Mouse (Mus musculus) kidney, postnatal 0 days (tissue): ENCODE data around the gene Itgb1. TPM values are rescaled to one million over a fixed set of nuclear protein-coding genes. Genes with fewer than 3 reads are reported as not detected.

Experiments
- ATAC-seq: fragments of 200-750 bp; cut with Nextera tagmentation; replicated peaks from 2 replicates; pipeline ENCODE4 v1.8.0; 2017; ENCODE audit warnings: low read depth, moderate number of reproducible peaks, moderate TSS enrichment, moderate library complexity; ENCODE audit not compliant: low FRiP score
- DNase-seq: peaks from one replicate; pipeline ENCODE4 v3.0.0-alpha.2; 2016; ENCODE audit warnings: low spot score
- H3K27ac ChIP-seq: fragments of 300-500 bp; sonication (generic); 2 replicates; pipeline ENCODE4 v1.5.1; 2014; ENCODE audit warnings: mild to moderate bottlenecking
- H3K27me3 ChIP-seq: fragments of 300-500 bp; sonication (generic); 2 replicates; pipeline ENCODE4 v1.6.1; 2014; ENCODE audit warnings: low read length, mixed read lengths; ENCODE audit not compliant: insufficient read depth
- H3K36me3 ChIP-seq: fragments of 300-500 bp; sonication (generic); 2 replicates; pipeline ENCODE4 v1.6.1; 2014; ENCODE audit warnings: low read length, mixed read lengths; ENCODE audit not compliant: insufficient read depth
- H3K4me1 ChIP-seq: fragments of 300-500 bp; sonication (generic); replicated peaks from 2 replicates; pipeline ENCODE4 v1.6.1; 2014; ENCODE audit warnings: antibody characterized with exemption, low read length, mixed read lengths; ENCODE audit not compliant: insufficient read depth
- H3K4me2 ChIP-seq: fragments of 300-500 bp; sonication (generic); 2 replicates; pipeline ENCODE4 v1.6.1; 2014; ENCODE audit warnings: mild to moderate bottlenecking, low read length, moderate library complexity, mixed read lengths
- H3K4me3 ChIP-seq: fragments of 300-500 bp; sonication (generic); replicated peaks from 2 replicates; pipeline ENCODE4 v1.5.1; 2014; ENCODE audit warnings: low read depth, low read length
- H3K9ac ChIP-seq: fragments of 300-500 bp; sonication (generic); 2 replicates; pipeline ENCODE4 v1.6.1; 2014; ENCODE audit warnings: low read depth, low read length
- H3K9me3 ChIP-seq: fragments of 300-500 bp; sonication (generic); replicated peaks from 2 replicates; pipeline ENCODE4 v1.6.1; 2016; ENCODE audit warnings: low read length, inconsistent platforms, mixed read lengths
- CTCF ChIP-seq: IDR thresholded peaks from 2 replicates; pipeline ENCODE4 v1.5.1; 2016; ENCODE audit warnings: antibody characterized with exemption, low read depth, mild to moderate bottlenecking, moderate library complexity
- WGBS: fragments of 180-500 bp; shearing (Covaris S2); extraction: QIAGEN DNeasy Blood & Tissue Kit; methylation state at CpG from one replicate; pipeline ENCODE4 v1.1.7; 2014; 5-methylcytosine and 5-hydroxymethylcytosine counted together
- polyA plus RNA-seq: library from polyadenylated mRNA; unstranded; fragments of >200 nt; fragmentation: Nextera tagmentation; extraction: Ambion mirVana; gene quantifications from 2 replicates; pipeline ENCODE4 v1.2.1, GENCODE M21; 2015

The Itgb1 gene
- polyA plus RNA-seq, 1 experiment from 2014 or later, result 302 TPM

DNA sequence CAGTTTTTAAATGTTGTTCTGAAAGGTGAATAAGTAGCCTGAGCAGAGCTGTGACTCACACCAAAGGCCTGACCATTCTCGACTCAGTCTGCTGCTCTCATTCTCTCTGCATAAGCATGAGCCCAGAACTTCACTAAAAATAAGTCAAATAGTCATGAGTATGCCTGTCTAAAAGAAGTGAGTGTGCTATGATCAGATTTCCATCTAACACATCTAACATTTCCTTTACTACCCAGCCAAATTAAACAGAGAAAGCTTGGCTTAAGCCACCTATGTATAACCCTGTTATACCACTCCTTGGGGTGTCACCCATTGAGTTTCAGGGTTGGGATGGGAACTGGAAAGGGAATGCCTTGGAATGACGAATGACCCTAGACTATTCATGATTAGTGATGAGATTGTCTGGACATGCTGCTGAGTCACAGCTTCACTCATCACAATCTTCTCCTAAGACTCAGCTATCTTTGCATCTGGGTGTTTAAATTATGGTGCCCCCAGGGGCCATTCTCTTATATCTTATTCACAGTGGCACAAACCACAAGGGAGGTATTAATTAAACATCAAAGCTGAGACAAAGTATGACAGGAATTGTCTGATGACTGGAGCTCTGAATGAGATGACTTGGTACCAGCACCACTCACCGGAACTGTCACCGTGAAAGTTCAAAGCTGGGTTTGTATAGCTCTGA, 18.7 kb upstream of the Itgb1 start:
- no peak overlapping the region for H3K4me2 ChIP-seq
- H3K4me3 ChIP-seq, result no peak overlapping the region
- no peak for TF ChIP-seq CTCF
- H3K27ac ChIP-seq, result no peak overlapping the region
- no peak for ATAC-seq
- WGBS, result 88% methylated on average over 4 of the region's 4 CpGs
- H3K4me1 ChIP-seq, result peaks cover 6% of the 10 kb centered on the region; the same call in 1 of the 2 replicates
- H3K27me3 ChIP-seq, result no peaks in the 10 kb centered on the region
- H3K36me3 ChIP-seq, result no peaks in the 10 kb centered on the region
- H3K9ac ChIP-seq, result no peak overlapping the region
- no peak for DNase-seq
- H3K9me3 ChIP-seq, result no peaks in the 10 kb centered on the region

DNA sequence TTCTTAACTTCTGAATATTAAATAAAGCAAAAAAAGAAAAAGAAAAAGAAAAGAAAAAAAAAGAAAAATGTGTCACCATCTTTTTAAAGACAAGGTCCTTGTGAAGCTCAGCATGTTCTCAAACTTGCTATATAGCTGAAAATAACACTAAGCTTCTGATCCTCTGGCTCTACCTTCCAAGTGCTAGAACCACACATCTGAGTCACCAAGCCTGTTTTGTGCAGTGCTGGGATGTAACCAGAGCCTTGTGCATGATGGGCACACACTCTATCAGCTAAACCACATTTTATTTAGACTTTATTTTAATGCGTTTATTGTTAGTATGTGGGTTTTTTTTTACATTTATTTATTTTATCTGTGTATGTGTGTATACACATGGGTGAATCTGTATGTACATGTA, 13.6 kb upstream of the Itgb1 start:
- no peaks in the 10 kb centered on the region for H3K36me3 ChIP-seq
- DNase-seq (no peak), ATAC-seq (no peak)
- H3K4me1 ChIP-seq, result no peaks in the 10 kb centered on the region
- H3K27me3 ChIP-seq, result no peaks in the 10 kb centered on the region
- H3K4me3 ChIP-seq, result no peak overlapping the region
- 96% methylated on average over 1 of the region's 1 CpGs for WGBS
- H3K9me3 ChIP-seq, result no peaks in the 10 kb centered on the region
- TF ChIP-seq CTCF, result no peak
- H3K27ac ChIP-seq, result no peak overlapping the region
- H3K4me2 ChIP-seq, result no peak overlapping the region
- H3K9ac ChIP-seq, result no peak overlapping the region

DNA sequence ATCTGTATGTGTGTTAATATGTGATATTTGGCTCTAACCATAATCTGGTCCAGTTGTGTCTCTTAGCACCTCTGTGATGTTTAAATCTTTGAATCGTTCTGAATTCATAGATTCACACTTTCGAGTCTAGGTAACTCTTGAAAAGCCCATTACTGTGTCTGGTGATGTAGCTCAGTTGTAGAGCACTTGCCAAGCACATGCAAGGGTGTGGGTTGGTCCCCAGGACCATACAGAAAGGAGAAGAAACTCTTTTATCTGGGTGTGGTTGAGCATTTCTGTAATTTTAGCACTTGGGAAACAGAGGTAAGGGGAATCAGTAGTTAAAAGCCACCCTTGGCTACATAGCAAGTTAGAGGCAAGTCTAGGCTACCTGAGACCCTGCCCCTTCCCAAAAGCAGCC, 13.0 kb upstream of the Itgb1 start:
- ATAC-seq, result no peak
- TF ChIP-seq CTCF, result no peak

DNA sequence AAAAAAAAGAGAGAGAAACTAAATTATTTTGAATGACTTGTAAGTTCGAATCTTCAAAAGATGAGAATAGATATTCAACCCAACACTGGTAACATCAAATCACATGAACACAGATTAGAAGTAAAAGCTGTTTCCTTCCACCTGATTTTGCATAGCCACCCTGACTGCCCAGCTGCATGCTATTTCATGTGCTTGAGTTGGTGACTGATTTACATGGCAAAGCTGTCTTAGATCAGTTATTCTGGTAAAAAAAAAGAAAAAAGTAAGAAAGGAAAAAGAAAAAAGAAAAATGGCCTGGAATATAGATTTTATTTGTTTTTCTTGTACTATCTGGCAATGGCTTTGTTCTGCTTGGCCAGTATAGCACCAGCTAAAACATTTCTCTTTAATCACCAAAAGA, 12.5 kb upstream of the Itgb1 start:
- 74% methylated on average over 1 of the region's 1 CpGs for WGBS
- H3K4me2 ChIP-seq, result no peak overlapping the region

More for the DNA sequence above, 13.0 kb upstream of the Itgb1 start:
- no peak overlapping the region for H3K4me3 ChIP-seq
- no peak overlapping the region for H3K9ac ChIP-seq
- H3K27me3 ChIP-seq, result no peaks in the 10 kb centered on the region
- no peak overlapping the region for H3K4me2 ChIP-seq
- 88% methylated on average over 2 of the region's 2 CpGs for WGBS
- H3K4me1 ChIP-seq, result no peaks in the 10 kb centered on the region
- H3K9me3 ChIP-seq, result no peaks in the 10 kb centered on the region
- no peak for DNase-seq
- no peak overlapping the region for H3K27ac ChIP-seq
- H3K36me3 ChIP-seq, result no peaks in the 10 kb centered on the region

DNA sequence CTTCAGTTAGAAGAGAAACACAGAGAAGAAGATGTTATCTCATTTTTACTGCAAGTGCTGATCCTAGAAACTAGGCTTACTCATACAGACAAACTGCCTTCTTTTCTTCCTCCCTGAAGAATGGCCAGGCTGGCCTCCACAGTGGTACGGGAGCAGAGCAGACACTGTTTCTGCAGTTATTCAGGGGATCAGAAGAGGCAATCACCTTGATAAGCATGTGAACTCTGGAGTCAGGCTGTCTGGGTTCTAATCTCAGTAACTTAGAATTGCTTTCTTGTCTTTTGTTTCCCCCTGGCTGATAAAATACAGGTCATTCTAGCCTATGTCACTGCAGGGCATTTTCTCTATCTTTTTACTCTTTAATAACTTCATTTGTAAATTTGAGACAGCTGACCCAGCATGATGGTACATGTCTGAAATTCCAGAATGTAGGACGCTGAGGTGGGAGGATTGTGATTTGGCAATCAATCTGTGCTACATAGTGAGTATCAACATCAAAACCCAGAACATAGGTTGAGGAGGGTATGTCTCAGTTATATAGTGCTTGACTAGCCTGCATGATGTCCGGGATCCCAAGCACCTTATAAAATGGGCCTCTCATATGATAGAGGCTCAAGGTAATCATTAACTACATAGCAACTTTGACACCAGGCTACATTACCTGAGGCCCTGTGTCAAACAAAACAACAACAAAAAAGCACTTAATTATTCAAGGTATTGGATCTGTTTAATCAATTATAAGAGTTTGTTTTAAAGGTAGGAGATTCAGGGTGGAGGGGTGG, 9.4 kb upstream of the Itgb1 start:
- H3K4me1 ChIP-seq, result no peaks in the 10 kb centered on the region
- WGBS, result 81% methylated on average over 3 of the region's 3 CpGs
- H3K4me2 ChIP-seq, result no peak overlapping the region
- H3K9ac ChIP-seq, result no peak overlapping the region
- no peak for TF ChIP-seq CTCF
- no peak for DNase-seq
- H3K4me3 ChIP-seq, result no peak overlapping the region
- H3K9me3 ChIP-seq, result no peaks in the 10 kb centered on the region
- H3K27me3 ChIP-seq, result no peaks in the 10 kb centered on the region
- H3K27ac ChIP-seq, result no peak overlapping the region
- no peaks in the 10 kb centered on the region for H3K36me3 ChIP-seq
- ATAC-seq, result no peak

More for the DNA sequence above, 12.5 kb upstream of the Itgb1 start:
- ATAC-seq (no peak), DNase-seq (no peak)
- Histone ChIP-seq H3K4me3 (no peak overlapping the region), H3K27me3 (no peaks in the 10 kb centered on the region), H3K4me1 (no peaks in the 10 kb centered on the region), H3K36me3 (no peaks in the 10 kb centered on the region), H3K9ac (no peak overlapping the region), H3K9me3 (no peaks in the 10 kb centered on the region), H3K27ac (no peak overlapping the region)
- TF ChIP-seq CTCF, result no peak

DNA sequence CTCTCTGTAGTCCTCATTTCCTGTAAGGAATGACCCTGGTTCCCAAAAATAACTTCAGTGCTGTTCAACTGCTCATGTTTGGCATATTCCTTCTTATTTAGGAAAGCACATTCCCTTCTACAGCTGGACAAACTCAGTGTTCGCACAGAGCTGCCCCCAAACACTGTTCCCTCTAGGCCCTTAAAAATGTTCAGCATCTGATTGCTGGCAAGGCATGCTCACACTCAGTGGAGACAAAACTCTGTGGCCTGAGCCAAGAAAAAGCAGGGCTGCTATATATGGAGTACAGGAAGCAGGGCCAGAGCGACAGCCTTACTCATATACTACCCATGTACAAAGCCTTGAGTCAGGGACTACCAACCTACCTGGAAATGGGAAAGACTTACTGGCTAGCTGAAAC, 5.5 kb upstream of the Itgb1 start:
- Histone ChIP-seq H3K9me3 (no peaks in the 10 kb centered on the region), H3K4me2 (no peak overlapping the region), H3K4me3 (no peak overlapping the region), H3K27me3 (no peaks in the 10 kb centered on the region), H3K9ac (no peak overlapping the region), H3K4me1 (no peaks in the 10 kb centered on the region), H3K36me3 (no peaks in the 10 kb centered on the region), H3K27ac (peak overlapping the region; percentile 65)
- ATAC-seq (peak; percentile 71), DNase-seq (peak; percentile 94)
- TF ChIP-seq CTCF, result no peak
- 46% methylated on average over 2 of the region's 2 CpGs for WGBS
